Mouse (Mus musculus) G1E (cell line): Measurements from ENCODE around the gene Pitx1. TPM values are rescaled to one million over a fixed set of nuclear protein-coding genes. Genes with fewer than 3 reads are reported as not detected.

ENCODE experiments used
- ATAC-seq: 2 replicates; pipeline ENCODE4 v1.8.0; 2016; ENCODE audit warnings: mild to moderate bottlenecking; ENCODE audit not compliant: insufficient number of reproducible peaks, poor library complexity, low FRiP score, severe bottlenecking; ENCODE audit errors: extremely low read depth
- DNase-seq: peaks from one replicate; pipeline ENCODE4 v3.0.0; 2012; ENCODE audit warnings: low spot score
- H3K27me3 ChIP-seq: 2 replicates; pipeline ENCODE4 v1.6.1; 2012; ENCODE audit warnings: mild to moderate bottlenecking, low read length, inconsistent platforms; ENCODE audit not compliant: insufficient read depth
- H3K36me3 ChIP-seq: replicated peaks from 2 replicates; pipeline ENCODE3; 2012; ENCODE audit warnings: mild to moderate bottlenecking, inconsistent platforms
- H3K4me1 ChIP-seq: 2 replicates; pipeline ENCODE4 v1.6.1; 2012; ENCODE audit warnings: low read depth, low read length, inconsistent platforms, mixed read lengths; ENCODE audit not compliant: insufficient read depth
- H3K4me3 ChIP-seq: 2 replicates; pipeline ENCODE4 v1.5.1; 2012; ENCODE audit warnings: low read depth, mild to moderate bottlenecking, inconsistent platforms, low read length, moderate library complexity, mixed read lengths
- H3K9me3 ChIP-seq: replicated peaks from 2 replicates; pipeline ENCODE4 v1.6.1; 2012; ENCODE audit warnings: inconsistent platforms
- CTCF ChIP-seq: IDR thresholded peaks from 2 replicates; pipeline ENCODE4 v1.5.1; 2012; ENCODE audit warnings: low read depth, low read length, inconsistent platforms, mixed read lengths
- GATA1 ChIP-seq: IDR thresholded peaks from 2 replicates; pipeline ENCODE4 v1.6.1; 2012; ENCODE audit warnings: borderline replicate concordance, low read length, inconsistent platforms, mixed read lengths
- GATA2 ChIP-seq: IDR thresholded peaks from 2 replicates; pipeline ENCODE4 v1.6.1; 2012; ENCODE audit warnings: low read depth, low read length, inconsistent platforms, borderline replicate concordance
- POLR2AphosphoS5 ChIP-seq: IDR thresholded peaks from 2 replicates; pipeline ENCODE4 v1.6.1; 2012; ENCODE audit warnings: low read depth, low read length, inconsistent platforms; ENCODE audit not compliant: insufficient replicate concordance
- TAL1 ChIP-seq: conservative IDR thresholded peaks from 2 replicates; pipeline ENCODE4 v1.6.1; 2012; ENCODE audit warnings: low read depth, low read length, inconsistent platforms, mixed read lengths
- polyA plus RNA-seq: library from polyadenylated mRNA; stranded (reverse); fragments of >175 nt; gene quantifications from 2 replicates; pipeline ENCODE4 v1.2.3, GENCODE M21; 2012
- total RNA-seq, 2 experiments: library from RNA; stranded (forward) in 1 of 2; stranded (reverse) in 1 of 2; fragments of 200-1000 nt in 1 of 2; fragments of >200 nt in 1 of 2; fragmentation: Nextera tagmentation in 1 of 2; gene quantifications; 2 replicates each; pipeline ENCODE4 v1.2.3; 2014 to 2017

The Pitx1 gene
- total and polyA plus RNA-seq, 3 experiments, result not detected

GRCm38 (mm10) chr13:55860483-55860882 lies 24.5 kb upstream of the Pitx1 start:
- no peaks in the 10 kb centered on the region for H3K36me3 ChIP-seq

GRCm38 (mm10) chr13:55858463-55858862 lies 22.5 kb upstream of the Pitx1 start:
- DNase-seq, result no peak
- Histone ChIP-seq H3K36me3 (no peaks in the 10 kb centered on the region), H3K9me3 (no peaks in the 10 kb centered on the region), H3K4me1 (no peaks in the 10 kb centered on the region), H3K27me3 (no peaks in the 10 kb centered on the region; the same call in 1 of the 2 replicates), H3K4me3 (no peak overlapping the region)
- TF ChIP-seq POLR2AphosphoS5, result no peak
- TF ChIP-seq GATA2, result no peak
- TF ChIP-seq CTCF, result no peak
- ATAC-seq, result no peak

More at GRCm38 (mm10) chr13:55860483-55860882, 24.5 kb upstream of the Pitx1 start:
- Histone ChIP-seq H3K9me3 (no peaks in the 10 kb centered on the region), H3K27me3 (no peaks in the 10 kb centered on the region), H3K4me1 (no peaks in the 10 kb centered on the region), H3K4me3 (no peak overlapping the region)
- ATAC-seq (no peak), DNase-seq (no peak)
- TF ChIP-seq POLR2AphosphoS5, result no peak
- no peak for TF ChIP-seq CTCF
- no peak for TF ChIP-seq TAL1
- TF ChIP-seq GATA1, result no peak
- TF ChIP-seq GATA2, result no peak

GRCm38 (mm10) chr13:55855793-55856192 lies 19.8 kb upstream of the Pitx1 start:
- ATAC-seq (no peak), DNase-seq (no peak)
- Histone ChIP-seq H3K4me3 (no peak overlapping the region), H3K36me3 (no peaks in the 10 kb centered on the region), H3K27me3 (peaks cover 2% of the 10 kb centered on the region; the same call in 1 of the 2 replicates), H3K9me3 (no peaks in the 10 kb centered on the region), H3K4me1 (no peaks in the 10 kb centered on the region)
- TF ChIP-seq TAL1 (no peak), GATA2 (no peak), GATA1 (no peak), POLR2AphosphoS5 (no peak)

- H3K27me3 ChIP-seq, result peaks cover 3% of the 10 kb centered on the region; the same call in 1 of the 2 replicates
- DNase-seq (no peak), ATAC-seq (no peak)
- TF ChIP-seq POLR2AphosphoS5, result no peak
- TF ChIP-seq GATA2, result no peak
- TF ChIP-seq GATA1, result no peak
- no peak overlapping the region for H3K4me3 ChIP-seq
- no peaks in the 10 kb centered on the region for H3K36me3 ChIP-seq
- no peaks in the 10 kb centered on the region for H3K4me1 ChIP-seq
- H3K9me3 ChIP-seq, result no peaks in the 10 kb centered on the region
Observed at GRCm38 (mm10) chr13:55852205-55852604, 16.2 kb upstream of the Pitx1 start.

- Histone ChIP-seq H3K27me3 (peaks cover 3% of the 10 kb centered on the region; the same call in 1 of the 2 replicates), H3K36me3 (no peaks in the 10 kb centered on the region)
- TF ChIP-seq CTCF, result no peak
- TF ChIP-seq GATA1, result no peak
- TF ChIP-seq POLR2AphosphoS5, result no peak
- no peak for TF ChIP-seq GATA2
- TF ChIP-seq TAL1, result no peak
Observed at GRCm38 (mm10) chr13:55850726-55851125, 14.7 kb upstream of the Pitx1 start.

GRCm38 (mm10) chr13:55848604-55849190 lies 12.7 kb upstream of the Pitx1 start:
- peaks cover 3% of the 10 kb centered on the region for H3K9me3 ChIP-seq
- no peak for DNase-seq
- no peaks in the 10 kb centered on the region for H3K36me3 ChIP-seq
- TF ChIP-seq GATA1 (no peak), TAL1 (no peak), GATA2 (no peak), POLR2AphosphoS5 (no peak), CTCF (no peak)
- H3K27me3 ChIP-seq, result peaks cover 5% of the 10 kb centered on the region; the same call in 1 of the 2 replicates
- H3K4me1 ChIP-seq, result no peaks in the 10 kb centered on the region
- H3K4me3 ChIP-seq, result no peak overlapping the region
- no peak for ATAC-seq

More at GRCm38 (mm10) chr13:55850726-55851125, 14.7 kb upstream of the Pitx1 start:
- Histone ChIP-seq H3K4me3 (no peak overlapping the region), H3K4me1 (no peaks in the 10 kb centered on the region), H3K9me3 (no peaks in the 10 kb centered on the region)
- DNase-seq, result no peak
- no peak for ATAC-seq
